Mouse (Mus musculus) forebrain, embryonic 15.5 days (tissue): ENCODE data around the gene Tnc. TPM values are rescaled to one million over a fixed set of nuclear protein-coding genes. Genes with fewer than 3 reads are reported as not detected.
A peak's percentile ranks its signal among the peaks of the same experiment; 100 is the strongest.

Source experiments
- ATAC-seq: fragments of 200-750 bp; cut with Nextera tagmentation; replicated peaks from 2 replicates; pipeline ENCODE4 v1.8.0; 2017; ENCODE audit warnings: mild to moderate bottlenecking, moderate TSS enrichment, moderate library complexity
- H3K27ac ChIP-seq: fragments of 300-500 bp; sonication (generic); replicated peaks from 2 replicates; pipeline ENCODE4 v1.5.1; 2015; ENCODE audit warnings: mild to moderate bottlenecking, inconsistent platforms
- H3K27me3 ChIP-seq: fragments of 300-500 bp; sonication (generic); 2 replicates; pipeline ENCODE4 v1.6.1; 2015; ENCODE audit warnings: inconsistent platforms
- H3K36me3 ChIP-seq: fragments of 300-500 bp; sonication (generic); 2 replicates; pipeline ENCODE4 v1.6.1; 2015; ENCODE audit warnings: mild to moderate bottlenecking, inconsistent platforms
- H3K4me1 ChIP-seq: fragments of 300-500 bp; sonication (generic); 2 replicates; pipeline ENCODE4 v1.6.1; 2015; ENCODE audit warnings: inconsistent platforms
- H3K4me2 ChIP-seq: fragments of 300-500 bp; sonication (generic); replicated peaks from 2 replicates; pipeline ENCODE4 v1.6.1; 2015; ENCODE audit warnings: mild to moderate bottlenecking, inconsistent platforms
- H3K4me3 ChIP-seq: fragments of 300-500 bp; sonication (generic); 2 replicates; pipeline ENCODE4 v1.5.1; 2015; ENCODE audit warnings: mild to moderate bottlenecking, inconsistent platforms
- H3K9ac ChIP-seq: fragments of 300-500 bp; sonication (generic); replicated peaks from 2 replicates; pipeline ENCODE4 v1.6.1; 2015; ENCODE audit warnings: mild to moderate bottlenecking, inconsistent platforms
- H3K9me3 ChIP-seq: fragments of 300-500 bp; sonication (generic); 2 replicates; pipeline ENCODE4 v1.6.1; 2016; ENCODE audit warnings: inconsistent platforms
- WGBS: fragments of 180-500 bp; shearing (Covaris S2); methylation state at CpG from one replicate; pipeline ENCODE4 v1.1.7; 2015; ENCODE audit warnings: mixed read lengths; 5-methylcytosine and 5-hydroxymethylcytosine counted together
- polyA plus RNA-seq: library from polyadenylated mRNA; unstranded; fragments of >200 nt; fragmentation: Nextera tagmentation; extraction: Ambion mirVana; gene quantifications from 2 replicates; pipeline ENCODE4 v1.2.1, GENCODE M21; 2015

Gene Tnc
- polyA plus RNA-seq, 1 experiment from 2014 or later: 38.7 TPM

- H3K27ac ChIP-seq: no peak overlapping the region
- H3K36me3 ChIP-seq: no peaks in the 10 kb centered on the region
- no peaks in the 10 kb centered on the region for H3K4me1 ChIP-seq
- no peak overlapping the region for H3K9ac ChIP-seq
- 62% methylated on average over 6 of the region's 6 CpGs for WGBS
- no peak overlapping the region for H3K4me3 ChIP-seq
- H3K27me3 ChIP-seq: no peaks in the 10 kb centered on the region
- no peaks in the 10 kb centered on the region for H3K9me3 ChIP-seq
- no peak overlapping the region for H3K4me2 ChIP-seq
- ATAC-seq: no peak
Observed at GRCm38 (mm10) chr4:64058856-64059231, 12.0 kb upstream of the Tnc start.

GRCm38 (mm10) chr4:64058048-64058855 is 11.4 kb upstream of the Tnc start:
- WGBS: 72% methylated on average over 12 of the region's 12 CpGs
- ATAC-seq: no peak
- no peak overlapping the region for H3K4me3 ChIP-seq
- H3K4me2 ChIP-seq: no peak overlapping the region
- H3K36me3 ChIP-seq: no peaks in the 10 kb centered on the region
- H3K27me3 ChIP-seq: no peaks in the 10 kb centered on the region
- H3K9ac ChIP-seq: no peak overlapping the region
- H3K9me3 ChIP-seq: no peaks in the 10 kb centered on the region
- no peak overlapping the region for H3K27ac ChIP-seq
- H3K4me1 ChIP-seq: no peaks in the 10 kb centered on the region

- Histone ChIP-seq H3K4me3 (no peak overlapping the region), H3K36me3 (no peaks in the 10 kb centered on the region), H3K27ac (no peak overlapping the region), H3K27me3 (peaks cover 4% of the 10 kb centered on the region; the same call in 1 of the 2 replicates), H3K9me3 (no peaks in the 10 kb centered on the region), H3K4me1 (peaks cover 17% of the 10 kb centered on the region), H3K9ac (no peak overlapping the region), H3K4me2 (no peak overlapping the region)
- no peak for ATAC-seq
- 67% methylated on average over 7 of the region's 7 CpGs for WGBS
Observed at GRCm38 (mm10) chr4:64048177-64048576, 1.4 kb upstream of the Tnc start.

- no peak overlapping the region for H3K9ac ChIP-seq
Observed at GRCm38 (mm10) chr4:64043893-64044292, 2.9 kb downstream of the Tnc start.

GRCm38 (mm10) chr4:64043371-64043770 is 3.4 kb downstream of the Tnc start:
- H3K4me1 ChIP-seq: peaks cover 17% of the 10 kb centered on the region
- no peaks in the 10 kb centered on the region for H3K36me3 ChIP-seq
- no peak overlapping the region for H3K4me3 ChIP-seq
- 75% methylated on average over 6 of the region's 6 CpGs for WGBS
- no peak for ATAC-seq
- H3K27ac ChIP-seq: no peak overlapping the region
- no peak overlapping the region for H3K4me2 ChIP-seq
- no peak overlapping the region for H3K9ac ChIP-seq
- no peaks in the 10 kb centered on the region for H3K9me3 ChIP-seq
- peaks cover 4% of the 10 kb centered on the region; the same call in 1 of the 2 replicates for H3K27me3 ChIP-seq

More at GRCm38 (mm10) chr4:64043893-64044292, 2.9 kb downstream of the Tnc start:
- no peak for ATAC-seq
- Histone ChIP-seq H3K9me3 (no peaks in the 10 kb centered on the region), H3K27me3 (peaks cover 4% of the 10 kb centered on the region; the same call in 1 of the 2 replicates), H3K4me3 (no peak overlapping the region), H3K27ac (no peak overlapping the region), H3K4me2 (peak overlapping the region; percentile 62; the same call in 1 of the 2 replicates), H3K36me3 (no peaks in the 10 kb centered on the region), H3K4me1 (peaks cover 17% of the 10 kb centered on the region)
- 83% methylated on average over 4 of the region's 4 CpGs for WGBS

GRCm38 (mm10) chr4:64039091-64039490 is 7.7 kb downstream of the Tnc start:
- no peak overlapping the region for H3K4me3 ChIP-seq
- H3K27me3 ChIP-seq: no peaks in the 10 kb centered on the region
- no peak overlapping the region for H3K9ac ChIP-seq
- 74% methylated on average over 2 of the region's 2 CpGs for WGBS
- no peak for ATAC-seq
- no peak overlapping the region for H3K4me2 ChIP-seq
- H3K36me3 ChIP-seq: no peaks in the 10 kb centered on the region
- no peaks in the 10 kb centered on the region for H3K4me1 ChIP-seq
- no peaks in the 10 kb centered on the region for H3K9me3 ChIP-seq
- no peak overlapping the region for H3K27ac ChIP-seq

- H3K4me2 ChIP-seq: no peak overlapping the region
- H3K4me1 ChIP-seq: no peaks in the 10 kb centered on the region
- no peak overlapping the region for H3K9ac ChIP-seq
- H3K27ac ChIP-seq: no peak overlapping the region
- 93% methylated on average over 2 of the region's 2 CpGs for WGBS
- ATAC-seq: no peak
- H3K9me3 ChIP-seq: no peaks in the 10 kb centered on the region
- H3K4me3 ChIP-seq: no peak overlapping the region
- no peaks in the 10 kb centered on the region for H3K36me3 ChIP-seq
- H3K27me3 ChIP-seq: no peaks in the 10 kb centered on the region
Observed at GRCm38 (mm10) chr4:64037513-64037912, 9.3 kb downstream of the Tnc start.

- Histone ChIP-seq H3K9ac (no peak overlapping the region), H3K9me3 (no peaks in the 10 kb centered on the region), H3K4me3 (no peak overlapping the region), H3K27ac (no peak overlapping the region), H3K4me1 (no peaks in the 10 kb centered on the region), H3K36me3 (no peaks in the 10 kb centered on the region), H3K27me3 (no peaks in the 10 kb centered on the region), H3K4me2 (no peak overlapping the region)
- no peak for ATAC-seq
- 87% methylated on average over 1 of the region's 1 CpGs for WGBS
Observed at GRCm38 (mm10) chr4:64034724-64035123, 12.1 kb downstream of the Tnc start.

- H3K4me2 ChIP-seq: no peak overlapping the region
- no peaks in the 10 kb centered on the region for H3K9me3 ChIP-seq
- no peaks in the 10 kb centered on the region for H3K36me3 ChIP-seq
- 46% methylated on average over 2 of the region's 2 CpGs for WGBS
- H3K9ac ChIP-seq: no peak overlapping the region
- no peak overlapping the region for H3K27ac ChIP-seq
- H3K4me3 ChIP-seq: no peak overlapping the region
- H3K27me3 ChIP-seq: no peaks in the 10 kb centered on the region
- no peaks in the 10 kb centered on the region; the same call in 1 of the 2 replicates for H3K4me1 ChIP-seq
- no peak for ATAC-seq
Observed at GRCm38 (mm10) chr4:64033191-64033590, 13.6 kb downstream of the Tnc start.

GRCm38 (mm10) chr4:64029486-64029885 is 17.3 kb downstream of the Tnc start:
- no peak for ATAC-seq
- Histone ChIP-seq H3K27ac (no peak overlapping the region), H3K36me3 (no peaks in the 10 kb centered on the region), H3K27me3 (no peaks in the 10 kb centered on the region), H3K9ac (no peak overlapping the region), H3K4me1 (no peaks in the 10 kb centered on the region; the same call in 1 of the 2 replicates), H3K4me2 (no peak overlapping the region), H3K9me3 (no peaks in the 10 kb centered on the region), H3K4me3 (no peak overlapping the region)
- WGBS: 64% methylated on average over 1 of the region's 1 CpGs

GRCm38 (mm10) chr4:64025591-64025990 is 21.2 kb downstream of the Tnc start:
- 90% methylated on average over 6 of the region's 6 CpGs for WGBS
- H3K4me1 ChIP-seq: no peaks in the 10 kb centered on the region; the same call in 1 of the 2 replicates
- H3K4me2 ChIP-seq: no peak overlapping the region
- no peak overlapping the region for H3K27ac ChIP-seq
- no peak overlapping the region for H3K4me3 ChIP-seq
- no peak for ATAC-seq
- no peak overlapping the region for H3K9ac ChIP-seq
- no peaks in the 10 kb centered on the region for H3K9me3 ChIP-seq
- no peaks in the 10 kb centered on the region for H3K27me3 ChIP-seq
- H3K36me3 ChIP-seq: no peaks in the 10 kb centered on the region

- no peaks in the 10 kb centered on the region for H3K27me3 ChIP-seq
- ATAC-seq: no peak
- WGBS: 52% methylated on average over 4 of the region's 4 CpGs
Observed at GRCm38 (mm10) chr4:64024041-64024779, 22.6 kb downstream of the Tnc start.

More at GRCm38 (mm10) chr4:64024041-64024779, 22.6 kb downstream of the Tnc start:
- no peaks in the 10 kb centered on the region for H3K4me1 ChIP-seq
- no peaks in the 10 kb centered on the region for H3K36me3 ChIP-seq
- H3K9ac ChIP-seq: no peak overlapping the region
- no peak overlapping the region for H3K4me3 ChIP-seq
- no peak overlapping the region for H3K4me2 ChIP-seq
- no peaks in the 10 kb centered on the region for H3K9me3 ChIP-seq
- no peak overlapping the region for H3K27ac ChIP-seq
